14 mouse cellular contexts compared by ENCODE assay signal in the genomic region with DNA sequence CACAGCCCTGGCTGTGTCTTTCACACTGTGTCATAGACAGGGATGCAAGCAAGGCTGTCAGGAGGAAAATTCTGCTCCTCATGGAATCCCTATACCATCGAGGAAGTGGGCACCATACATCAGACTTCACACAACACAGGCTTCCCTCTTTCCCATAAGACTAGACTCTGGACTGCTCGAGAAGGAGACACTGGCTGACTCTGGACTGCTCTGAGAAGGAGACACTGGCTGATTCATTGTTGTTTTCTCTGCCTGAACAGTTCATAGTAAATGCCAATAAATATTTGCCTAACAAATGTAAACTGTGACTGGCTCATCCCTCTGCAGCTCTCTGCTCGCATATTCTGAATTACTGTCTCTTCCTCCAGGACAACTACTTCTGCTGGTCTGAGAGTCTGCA.
"Had no signal": no experiment of that assay in that cellular context is flagged by ENCODE, and none has a peak within 500 bp of the region (broad histone marks: within the 10 kb centered on the region; RNA-seq: fewer than 3 reads in every experiment).

No protein-coding gene starts in this region.

- H3K27me3 ChIP-seq: limb, embryonic 12.5 days; limb, embryonic 15.5 days; midbrain, embryonic 13.5 days had no signal

- DNase-seq: kidney, adult 18-20 months; kidney, adult 9 months; kidney, postnatal 14 days; kidney, postnatal 4 days; left cerebral cortex, postnatal 4 days; liver, postnatal 0 days; lung, postnatal 14 days; thymus, postnatal 25 days had no signal

- H3K9ac ChIP-seq: limb, embryonic 12.5 days; limb, embryonic 15.5 days; liver, embryonic 14.5 days; liver, postnatal 0 days; midbrain, embryonic 13.5 days had no signal

- H3K4me2 ChIP-seq: limb, embryonic 12.5 days; limb, embryonic 15.5 days; liver, embryonic 11.5 days; midbrain, embryonic 13.5 days had no signal

- H3K4me3 ChIP-seq: limb, embryonic 12.5 days; limb, embryonic 15.5 days; midbrain, embryonic 13.5 days had no signal

- H3K4me1 ChIP-seq: limb, embryonic 12.5 days; midbrain, embryonic 13.5 days had no signal

- H3K36me3 ChIP-seq: limb, embryonic 12.5 days; limb, embryonic 15.5 days; midbrain, embryonic 13.5 days had no signal

- H3K9me3 ChIP-seq: limb, embryonic 12.5 days; limb, embryonic 15.5 days; midbrain, embryonic 13.5 days had no signal

- H3K27ac ChIP-seq: limb, embryonic 12.5 days; limb, embryonic 15.5 days; liver, embryonic 14.5 days; macrophage; midbrain, embryonic 13.5 days had no signal

- ATAC-seq: liver, postnatal 0 days; midbrain, embryonic 13.5 days had no signal
